Mouse (Mus musculus): ENCODE measurements around the gene Tax1bp3. TPM values are rescaled to one million over a fixed set of nuclear protein-coding genes. Genes with fewer than 3 reads are reported as not detected.

The Tax1bp3 gene
- 75.1 and 181 TPM in 2 replicates for polyA plus RNA-seq (2012; rRNA removed)

- H3K27ac ChIP-seq (ENCODE audit: insufficient read depth, low read depth, low read length), result peak within 1 kb of the TSS; percentile 99
- H3K4me1 ChIP-seq (ENCODE audit: control insufficient read depth, insufficient read depth, insufficient read length, low read length), result peaks cover 4% of the 10 kb centered on the region; the same call in 1 of the 2 replicates
- H3K4me3 ChIP-seq (ENCODE audit: low read depth, low read length), result peak within 1 kb of the TSS; percentile 89
- H3K27me3 ChIP-seq (ENCODE audit: control insufficient read depth, insufficient read depth, low read length), result no peaks in the 10 kb centered on the region
- peak; percentile 73 for TF ChIP-seq POLR2A (IDR thresholded peaks at IDR 0.05; ENCODE audit: low read depth, low read length)
- no peak for TF ChIP-seq CTCF (IDR thresholded peaks at IDR 0.05; ENCODE audit: extremely low read depth, insufficient read length, insufficient replicate concordance, low read depth, low read length)
- under 1% methylated on average over 81 of the region's 81 CpGs for WGBS
- H3K36me3 ChIP-seq (ENCODE audit: control insufficient read depth, insufficient read depth, low read length), result peaks cover 9% of the 10 kb centered on the region
Measured at GRCm38 (mm10) chr11:73176608-73177508, at the start of gene Tax1bp3, which contains the start of gene Emc6. Tax1bp3 (plus strand) TSS chr11:73177083. Emc6 (minus strand) TSS chr11:73177037.

GRCm38 (mm10) chr11:73131020-73131419, 45.9 kb upstream of the Tax1bp3 start:
- Histone ChIP-seq H3K27me3 (ENCODE audit: control insufficient read depth, insufficient read depth, low read length) (no peaks in the 10 kb centered on the region), H3K36me3 (ENCODE audit: control insufficient read depth, insufficient read depth, low read length) (peaks cover 6% of the 10 kb centered on the region; the same call in 1 of the 2 replicates), H3K27ac (ENCODE audit: insufficient read depth, low read depth, low read length) (no peak overlapping the region), H3K4me3 (ENCODE audit: low read depth, low read length) (no peak overlapping the region), H3K4me1 (ENCODE audit: control insufficient read depth, insufficient read depth, insufficient read length, low read length) (peaks cover 14% of the 10 kb centered on the region; the same call in 1 of the 2 replicates)
- WGBS, result 55% methylated on average over 7 of the region's 7 CpGs
- TF ChIP-seq POLR2A (IDR thresholded peaks at IDR 0.05; ENCODE audit: low read depth, low read length) (no peak), CTCF (IDR thresholded peaks at IDR 0.05; ENCODE audit: extremely low read depth, insufficient read length, insufficient replicate concordance, low read depth, low read length) (peak; percentile 47; the same call in 1 of the 2 replicates)

- Histone ChIP-seq H3K4me3 (ENCODE audit: low read depth, low read length) (no peak overlapping the region), H3K27me3 (ENCODE audit: control insufficient read depth, insufficient read depth, low read length) (no peaks in the 10 kb centered on the region), H3K27ac (ENCODE audit: insufficient read depth, low read depth, low read length) (no peak overlapping the region), H3K4me1 (ENCODE audit: control insufficient read depth, insufficient read depth, insufficient read length, low read length) (peaks cover 21% of the 10 kb centered on the region; the same call in 1 of the 2 replicates), H3K36me3 (ENCODE audit: control insufficient read depth, insufficient read depth, low read length) (peaks cover 3% of the 10 kb centered on the region; the same call in 1 of the 2 replicates)
- TF ChIP-seq POLR2A (IDR thresholded peaks at IDR 0.05; ENCODE audit: low read depth, low read length) (no peak), CTCF (IDR thresholded peaks at IDR 0.05; ENCODE audit: extremely low read depth, insufficient read length, insufficient replicate concordance, low read depth, low read length) (no peak)
- 78% methylated on average over 6 of the region's 6 CpGs for WGBS
Measured at GRCm38 (mm10) chr11:73132999-73133398, 43.9 kb upstream of the Tax1bp3 start.

DNA sequence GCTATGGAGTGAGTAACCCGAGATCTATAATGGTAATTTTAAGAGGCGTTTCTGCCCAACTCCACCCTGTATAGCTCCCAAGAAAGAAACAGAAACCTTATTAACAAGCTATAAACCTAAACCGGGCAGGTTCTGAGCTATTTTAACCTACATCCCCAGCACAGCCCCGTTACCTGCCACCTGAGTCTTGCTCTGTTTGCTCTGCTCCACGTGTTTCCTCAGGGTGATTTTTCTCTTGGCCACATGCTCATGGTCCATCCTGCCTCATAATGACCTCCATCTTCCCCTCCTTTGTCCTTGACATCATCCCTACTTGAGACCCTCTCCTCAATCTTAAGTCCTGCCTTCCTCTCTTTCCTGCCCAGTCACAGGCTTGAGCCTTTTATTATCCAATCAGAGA, 42.7 kb upstream of the Tax1bp3 start:
- Histone ChIP-seq H3K4me3 (ENCODE audit: low read depth, low read length) (no peak overlapping the region), H3K4me1 (ENCODE audit: control insufficient read depth, insufficient read depth, insufficient read length, low read length) (peaks cover 24% of the 10 kb centered on the region; the same call in 1 of the 2 replicates), H3K27me3 (ENCODE audit: control insufficient read depth, insufficient read depth, low read length) (no peaks in the 10 kb centered on the region), H3K36me3 (ENCODE audit: control insufficient read depth, insufficient read depth, low read length) (peaks cover 3% of the 10 kb centered on the region; the same call in 1 of the 2 replicates), H3K27ac (ENCODE audit: insufficient read depth, low read depth, low read length) (no peak overlapping the region)
- TF ChIP-seq CTCF (IDR thresholded peaks at IDR 0.05; ENCODE audit: extremely low read depth, insufficient read length, insufficient replicate concordance, low read depth, low read length), result no peak
- 53% methylated on average over 5 of the region's 5 CpGs for WGBS

- Histone ChIP-seq H3K27ac (ENCODE audit: insufficient read depth, low read depth, low read length) (peak overlapping the region; percentile 71), H3K4me3 (ENCODE audit: low read depth, low read length) (peak overlapping the region; percentile 92), H3K36me3 (ENCODE audit: control insufficient read depth, insufficient read depth, low read length) (peaks cover 1% of the 10 kb centered on the region; the same call in 1 of the 2 replicates), H3K27me3 (ENCODE audit: control insufficient read depth, insufficient read depth, low read length) (no peaks in the 10 kb centered on the region), H3K4me1 (ENCODE audit: control insufficient read depth, insufficient read depth, insufficient read length, low read length) (peaks cover 19% of the 10 kb centered on the region; the same call in 1 of the 2 replicates)
- 13% methylated on average over 6 of the region's 6 CpGs for WGBS
- TF ChIP-seq CTCF (IDR thresholded peaks at IDR 0.05; ENCODE audit: extremely low read depth, insufficient read length, insufficient replicate concordance, low read depth, low read length), result no peak
- no peak for TF ChIP-seq POLR2A (IDR thresholded peaks at IDR 0.05; ENCODE audit: low read depth, low read length)
Measured at GRCm38 (mm10) chr11:73136587-73136986, 40.3 kb upstream of the Tax1bp3 start.

- Histone ChIP-seq H3K36me3 (ENCODE audit: control insufficient read depth, insufficient read depth, low read length) (peaks cover 1% of the 10 kb centered on the region; the same call in 1 of the 2 replicates), H3K27me3 (ENCODE audit: control insufficient read depth, insufficient read depth, low read length) (no peaks in the 10 kb centered on the region), H3K4me3 (ENCODE audit: low read depth, low read length) (peak overlapping the region; percentile 92), H3K4me1 (ENCODE audit: control insufficient read depth, insufficient read depth, insufficient read length, low read length) (peaks cover 18% of the 10 kb centered on the region; the same call in 1 of the 2 replicates), H3K27ac (ENCODE audit: insufficient read depth, low read depth, low read length) (peak overlapping the region; percentile 71)
- TF ChIP-seq POLR2A (IDR thresholded peaks at IDR 0.05; ENCODE audit: low read depth, low read length), result no peak
- TF ChIP-seq CTCF (IDR thresholded peaks at IDR 0.05; ENCODE audit: extremely low read depth, insufficient read length, insufficient replicate concordance, low read depth, low read length), result no peak
- under 1% methylated on average over 11 of the region's 11 CpGs for WGBS
Measured at GRCm38 (mm10) chr11:73137116-73137515, 39.8 kb upstream of the Tax1bp3 start.
